Mouse (Mus musculus) neutrophil, adult 83 days (primary cell): Measurements from ENCODE around the gene Gm2042. TPM values are rescaled to one million over a fixed set of nuclear protein-coding genes. Genes with fewer than 3 reads are reported as not detected.

Source experiments
- total RNA-seq, 2 experiments: library from RNA; stranded (reverse); gene quantifications; one replicate each; pipeline ENCODE4 v1.2.4; 2023

The Gm2042 gene
- not detected for total RNA-seq

GRCm38 (mm10) chr12:87953780-87954179, at the start of gene Gm2042:
Gm2042 (plus strand) TSS chr12:87954080.

DNA sequence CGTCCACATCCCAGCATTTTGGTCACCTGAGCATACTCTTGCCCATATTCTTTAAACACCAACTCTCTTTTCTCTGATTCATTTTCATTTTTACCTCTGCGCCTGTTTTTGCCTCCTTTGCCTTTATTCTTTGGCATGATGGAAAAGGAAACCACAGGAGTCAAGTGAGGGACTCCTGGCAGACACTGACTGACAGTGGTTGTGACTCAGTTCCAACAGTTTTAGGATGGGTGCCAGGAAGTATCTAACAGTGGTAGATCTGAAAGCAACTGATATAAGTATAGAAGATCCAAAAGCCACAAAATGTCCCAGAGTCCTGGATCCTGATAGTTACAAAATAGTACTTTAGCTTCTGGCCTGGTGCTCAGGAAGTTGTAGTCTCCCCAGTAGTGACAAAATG, 34.2 kb upstream of the Gm2042 start, which contains the start of gene Gm2035:
TSS of gene Gm2035 (minus strand) at position 137 of the 400 bp plus-strand sequence.

Other genes starting within 250 kb of the Gm2042 start
- not detected for gene Gm21319, start 178.3 kb upstream of the Gm2042 start, total RNA-seq
- not detected for gene Gm21936, start 158.6 kb upstream of the Gm2042 start, total RNA-seq
- gene BB287469, start 137.5 kb upstream of the Gm2042 start, total RNA-seq = not detected
- gene Gm2001, start 111.7 kb upstream of the Gm2042 start, total RNA-seq = not detected
- gene Gm2016, start 80.0 kb upstream of the Gm2042 start, total RNA-seq = not detected
- not detected for gene Gm2022, start 58.7 kb upstream of the Gm2042 start, total RNA-seq
- not detected for gene Gm2035, start 34.2 kb upstream of the Gm2042 start, total RNA-seq
- gene Gm2075, start 57.8 kb downstream of the Gm2042 start, total RNA-seq = not detected
- not detected for gene Gm6803, start 64.7 kb downstream of the Gm2042 start, total RNA-seq
- not detected for gene Gm2056, start 72.9 kb downstream of the Gm2042 start, total RNA-seq
- not detected for gene Gm16368, start 129.6 kb downstream of the Gm2042 start, total RNA-seq
- gene Gm10436, start 228.0 kb downstream of the Gm2042 start, total RNA-seq = not detected